Mouse (Mus musculus): Measurements from ENCODE around the gene Vhl.

DNA sequence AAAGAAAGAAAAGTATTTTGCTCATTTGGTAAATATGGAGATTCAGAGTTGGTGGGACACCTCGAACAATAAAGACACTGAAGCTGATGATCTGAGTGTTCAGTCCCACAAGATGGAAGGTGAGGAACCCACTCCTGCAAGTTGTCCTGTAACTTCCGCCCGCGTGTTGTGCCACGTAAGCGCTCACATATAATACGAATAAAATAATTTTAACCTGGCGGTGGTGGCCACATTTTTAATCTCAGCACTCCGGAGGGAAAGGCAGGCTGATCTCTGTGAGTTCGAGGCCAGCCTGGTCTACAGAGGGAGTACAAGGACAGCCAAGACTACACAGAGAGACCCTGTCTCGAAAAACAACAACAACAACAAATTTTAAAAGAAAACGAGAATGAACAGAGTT, 19.8 kb upstream of the Vhl start:
- TF ChIP-seq POLR2A (IDR thresholded peaks at IDR 0.05; ENCODE audit: extremely low read depth, insufficient read depth, low read length) (no peak), CTCF (IDR thresholded peaks at IDR 0.05; ENCODE audit: extremely low read depth, insufficient read depth, low read length) (no peak)

Data from cortical plate, adult 2 months (tissue).